ENCODE assay signal across 26 mouse cellular contexts in genomic region chr2:131888233-131888632, GRCm38 (mm10). TPM values are rescaled to one million over a fixed set of nuclear protein-coding genes. Genes with fewer than 3 reads are reported as not detected.
A peak's percentile ranks its signal among the peaks of the same experiment; 100 is the strongest.
DNase-seq lines count a peak whose midpoint lies in the region; ATAC-seq and TF ChIP-seq lines count a peak whose summit lies in the region.
"Had no signal": no experiment of that assay in that cellular context is flagged by ENCODE, and none has a peak within 500 bp of the region (broad histone marks: within the 10 kb centered on the region; RNA-seq: fewer than 3 reads in every experiment).

No protein-coding gene starts in this region.

- peak; percentile 77 for ATAC-seq in megakaryocyte, adult 5-6 weeks (ENCODE audit: poor library complexity, severe bottlenecking)
- ATAC-seq in midbrain, embryonic 14.5 days (ENCODE audit: low FRiP score, low TSS enrichment), result no peak
- no peak for ATAC-seq in hindbrain, postnatal 0 days
- ATAC-seq: forebrain, embryonic 13.5 days; inflammation-experienced regulatory T-cells, adult 6 months had no signal

- DNase-seq in thymus, postnatal 0 days (ENCODE audit: low spot score), result peak; percentile 20
- DNase-seq in thymus, postnatal 4 days, result no peak
- peak; percentile 32 for DNase-seq in CH12.LX (ENCODE audit: extremely low read depth)
- DNase-seq in splenic B cell, adult 2 months (ENCODE audit: low read depth, low spot score), result peak; percentile 21
- DNase-seq in midbrain, embryonic 14.5 days, result no peak
- DNase-seq in hindbrain, postnatal 0 days (ENCODE audit: low spot score), result no peak
- DNase-seq: cerebellum, adult 18-20 months; cerebellum, postnatal 25 days; gastrocnemius, postnatal 25 days; kidney, adult 2 months; kidney, postnatal 10 days; lung, postnatal 14 days; right cerebral cortex, postnatal 14 days had no signal

- no peak for TF ChIP-seq POLR2A in CH12.LX (IDR thresholded peaks at IDR 0.05; ENCODE audit: low read depth, low read length)

- WGBS in midbrain, embryonic 14.5 days, result 80% methylated on average over 7 of the region's 7 CpGs
- WGBS in hindbrain, postnatal 0 days, result 76% methylated on average over 7 of the region's 7 CpGs

- peaks cover 2% of the 10 kb centered on the region for H3K27me3 ChIP-seq in CH12.LX (replicated peaks)
- H3K27me3 ChIP-seq in splenic B cell, adult 2 months (ENCODE audit: control insufficient read depth, insufficient read depth, low read length, poor library complexity, severe bottlenecking), result no peaks in the 10 kb centered on the region
- no peaks in the 10 kb centered on the region for H3K27me3 ChIP-seq in midbrain, embryonic 14.5 days (ENCODE audit: control insufficient read depth, insufficient read depth, low read length)
- no peaks in the 10 kb centered on the region for H3K27me3 ChIP-seq in hindbrain, postnatal 0 days (ENCODE audit: insufficient read depth, low read length)
- H3K27me3 ChIP-seq: forebrain, embryonic 13.5 days; limb, embryonic 15.5 days had no signal

- H3K9me3 ChIP-seq in CH12.LX (replicated peaks; ENCODE audit: low read length), result no peaks in the 10 kb centered on the region
- no peaks in the 10 kb centered on the region for H3K9me3 ChIP-seq in midbrain, embryonic 14.5 days (ENCODE audit: control insufficient read depth, low read length)
- H3K9me3 ChIP-seq in hindbrain, postnatal 0 days (ENCODE audit: low read length), result no peaks in the 10 kb centered on the region
- H3K9me3 ChIP-seq: forebrain, embryonic 13.5 days; limb, embryonic 15.5 days had no signal

- H3K9ac ChIP-seq in CH12.LX (ENCODE audit: insufficient read depth, low read depth), result no peak overlapping the region
- no peak overlapping the region for H3K9ac ChIP-seq in midbrain, embryonic 14.5 days (replicated peaks; ENCODE audit: low read length)
- H3K9ac ChIP-seq in hindbrain, postnatal 0 days (replicated peaks; ENCODE audit: low read length), result no peak overlapping the region
- H3K9ac ChIP-seq: forebrain, embryonic 13.5 days; limb, embryonic 15.5 days had no signal

- dilution Hi-C loops in CH12.LX (cut with MboI; ENCODE audit: extremely low pct_ligation_motif_present, extremely low pct_unique_long_range_greater_than_20kb, low sequenced_read_pairs), result no loop called here

- no peak overlapping the region for H3K4me2 ChIP-seq in CH12.LX (ENCODE audit: insufficient read depth, low read depth, poor library complexity, severe bottlenecking)
- H3K4me2 ChIP-seq in midbrain, embryonic 14.5 days (ENCODE audit: low read length), result no peak overlapping the region
- H3K4me2 ChIP-seq in hindbrain, postnatal 0 days (ENCODE audit: low read depth, low read length), result no peak overlapping the region
- H3K4me2 ChIP-seq: forebrain, embryonic 13.5 days; limb, embryonic 15.5 days; midbrain, embryonic 11.5 days had no signal

- peaks cover 6% of the 10 kb centered on the region in 2 experiments for H3K4me1 ChIP-seq in CH12.LX (ENCODE audit: control insufficient read depth in 1 of 2, insufficient read depth in 2 of 2)
- H3K4me1 ChIP-seq in midbrain, embryonic 14.5 days (ENCODE audit: control insufficient read depth, insufficient read depth, low read length), result peaks cover under 1% of the 10 kb centered on the region; the same call in 1 of the 2 replicates
- peaks cover 6% of the 10 kb centered on the region; the same call in 1 of the 2 replicates for H3K4me1 ChIP-seq in hindbrain, postnatal 0 days (ENCODE audit: insufficient read depth, low read length)

- no peak for TF ChIP-seq RAD21 in CH12.LX (IDR thresholded peaks at IDR 0.05; ENCODE audit: low read depth, low read length)

- in situ Hi-C loops in CH12.LX (cut with MboI; ENCODE audit: low pct_ligation_motif_present, low pct_unique_long_range_greater_than_20kb, low sequenced_read_pairs), result no loop called here

- peak; percentile 72 for TF ChIP-seq EP300 in CH12.LX (IDR thresholded peaks at IDR 0.05; ENCODE audit: low read length)

- TF ChIP-seq CTCF in CH12.LX (conservative IDR thresholded peaks at IDR 0.05 in 1 of 2, IDR thresholded peaks at IDR 0.05 in 1 of 2; ENCODE audit: low read depth in 2 of 2, low read length in 2 of 2), result no peak
- no peak for TF ChIP-seq CTCF in hindbrain, postnatal 0 days (IDR thresholded peaks at IDR 0.05; ENCODE audit: low read depth)

- H3K27ac ChIP-seq in CH12.LX (ENCODE audit: insufficient read depth, low read depth), result no peak overlapping the region
- H3K27ac ChIP-seq in midbrain, embryonic 14.5 days (replicated peaks; ENCODE audit: low read depth, low read length), result no peak overlapping the region
- H3K27ac ChIP-seq in hindbrain, postnatal 0 days, result no peak overlapping the region
- H3K27ac ChIP-seq: forebrain, embryonic 13.5 days; limb, embryonic 15.5 days; stomach, postnatal 0 days had no signal

- no peaks in the 10 kb centered on the region for H3K36me3 ChIP-seq in CH12.LX (replicated peaks in 1 of 2; ENCODE audit: control insufficient read depth in 1 of 2, insufficient read depth in 1 of 2, low read length in 1 of 2)
- no peaks in the 10 kb centered on the region for H3K36me3 ChIP-seq in splenic B cell, adult 2 months (ENCODE audit: control insufficient read depth, insufficient read depth, low read length, poor library complexity, severe bottlenecking)
- no peaks in the 10 kb centered on the region for H3K36me3 ChIP-seq in midbrain, embryonic 14.5 days (ENCODE audit: control insufficient read depth, insufficient read depth, low read length)
- H3K36me3 ChIP-seq in hindbrain, postnatal 0 days (ENCODE audit: insufficient read depth, low read length), result no peaks in the 10 kb centered on the region
- H3K36me3 ChIP-seq: limb, embryonic 15.5 days had no signal

- no peaks in the 10 kb centered on the region for H3K79me2 ChIP-seq in CH12.LX (replicated peaks; ENCODE audit: control insufficient read depth, extremely low read depth, insufficient read depth, poor library complexity, severe bottlenecking)

- no peak overlapping the region for H3K4me3 ChIP-seq in CH12.LX (replicated peaks in 1 of 3; ENCODE audit: low read depth in 2 of 3, low read length in 2 of 3, poor library complexity in 1 of 3)
- H3K4me3 ChIP-seq in midbrain, embryonic 14.5 days (replicated peaks; ENCODE audit: low read depth, low read length), result no peak overlapping the region
- H3K4me3 ChIP-seq in hindbrain, postnatal 0 days (ENCODE audit: low read length), result no peak overlapping the region
- H3K4me3 ChIP-seq: forebrain, embryonic 13.5 days; limb, embryonic 15.5 days had no signal

TF ChIP-seq in CH12.LX, 34 proteins besides CTCF, POLR2A, EP300 and RAD21:
- TF ChIP-seq BHLHE40 (IDR thresholded peaks at IDR 0.05; ENCODE audit: low read depth, low read length) (peak; percentile 68; the same call in 1 of the 2 replicates), USF1 (IDR thresholded peaks at IDR 0.05; ENCODE audit: low read depth, low read length) (no peak), MYC (IDR thresholded peaks at IDR 0.05; ENCODE audit: low read depth, low read length) (no peak), ZMIZ1 (IDR thresholded peaks at IDR 0.05; ENCODE audit: low read depth, low read length) (no peak), TCF12 (IDR thresholded peaks at IDR 0.05; ENCODE audit: low read depth, low read length) (0 out of 2 replicates have a peak, but pooled peaks have one; percentile 31), GABPA (IDR thresholded peaks at IDR 0.05; ENCODE audit: insufficient replicate concordance, low read depth, low read length) (no peak), MAX (IDR thresholded peaks at IDR 0.05; ENCODE audit: low read length) (no peak), UBTF (IDR thresholded peaks at IDR 0.05; ENCODE audit: low read depth, low read length) (no peak), SMC3 (IDR thresholded peaks at IDR 0.05; ENCODE audit: low read depth, low read length) (no peak)

RNA-seq across cellular contexts. Expression of gene Prnp, which starts 21.5 kb away (rescaled TPM):
- polyA plus RNA-seq in thymus, postnatal 0 days (2015; fragmentation: Nextera tagmentation; extraction: Ambion mirVana), result 43.3 and 46.2 TPM in 2 replicates
- total RNA-seq in CH12.LX (2012; rRNA removed) (3.5 and 4.5 TPM in 2 replicates), CH12.LX (2014; rRNA removed) (5.7 and 6.8 TPM in 2 replicates)
- polyA plus RNA-seq in CH12.LX (2012; ENCODE audit: insufficient read length, low read depth), result 4.3 and 6.4 TPM in 2 replicates
- total RNA-seq in megakaryocyte, adult 5-6 weeks (2015), result 0.80 and 1.6 TPM in 2 replicates
- total RNA-seq in megakaryocyte, adult 5-6 weeks (2017), result 1.7 and 2.0 TPM in 2 replicates
- 97.3 and 118 TPM in 2 replicates for polyA plus RNA-seq in midbrain, embryonic 14.5 days (2014; fragmentation: Nextera tagmentation; extraction: Ambion mirVana)
- total RNA-seq in hindbrain, postnatal 0 days (2014; rRNA removed), result 203 and 212 TPM in 2 replicates
- polyA plus RNA-seq in hindbrain, postnatal 0 days (2015; fragmentation: Nextera tagmentation; extraction: Ambion mirVana), result 227 and 234 TPM in 2 replicates

RNA-seq across cellular contexts. Expression of gene Prn, which starts 21.5 kb away (rescaled TPM):
- not detected in 2 replicates for polyA plus RNA-seq in thymus, postnatal 0 days (2015; fragmentation: Nextera tagmentation; extraction: Ambion mirVana)
- total RNA-seq in CH12.LX (2012; rRNA removed) (not detected in 2 replicates), CH12.LX (2014; rRNA removed) (not detected in 2 replicates)
- polyA plus RNA-seq in CH12.LX (2012; ENCODE audit: insufficient read length, low read depth), result not detected in 2 replicates
- not detected in 2 replicates for total RNA-seq in megakaryocyte, adult 5-6 weeks (2015)
- not detected in 2 replicates for total RNA-seq in megakaryocyte, adult 5-6 weeks (2017)
- not detected in 2 replicates for polyA plus RNA-seq in midbrain, embryonic 14.5 days (2014; fragmentation: Nextera tagmentation; extraction: Ambion mirVana)
- total RNA-seq in hindbrain, postnatal 0 days (2014; rRNA removed), result not detected in 2 replicates
- polyA plus RNA-seq in hindbrain, postnatal 0 days (2015; fragmentation: Nextera tagmentation; extraction: Ambion mirVana), result 0.25 and 0.26 TPM in 2 replicates
- total RNA-seq: adrenal gland, postnatal 4 days; left cerebral cortex, adult 18-20 months; MEL had no signal
- polyA plus RNA-seq: forebrain, embryonic 13.5 days; heart, embryonic 16.5 days; hindbrain, embryonic 11.5 days; inflammation-experienced regulatory T-cells, adult 6 months; kidney, adult 2 months; limb, embryonic 15.5 days; liver, embryonic 16.5 days; midbrain, embryonic 11.5 days; neural tube, embryonic 14.5 days had no signal

RNA-seq across cellular contexts. Expression of gene Erv3, which starts 28.7 kb away (rescaled TPM):
- polyA plus RNA-seq in thymus, postnatal 0 days (2015; fragmentation: Nextera tagmentation; extraction: Ambion mirVana), result 0.06 and 0.10 TPM in 2 replicates
- total RNA-seq in CH12.LX (2012; rRNA removed) (not detected in 2 replicates), CH12.LX (2014; rRNA removed) (not detected in 2 replicates)
- polyA plus RNA-seq in CH12.LX (2012; ENCODE audit: insufficient read length, low read depth), result not detected in 2 replicates
- total RNA-seq in megakaryocyte, adult 5-6 weeks (2015), result not detected in 2 replicates
- not detected in 2 replicates for total RNA-seq in megakaryocyte, adult 5-6 weeks (2017)
- polyA plus RNA-seq in midbrain, embryonic 14.5 days (2014; fragmentation: Nextera tagmentation; extraction: Ambion mirVana), result not detected in 2 replicates
- total RNA-seq in hindbrain, postnatal 0 days (2014; rRNA removed), result not detected in 2 replicates
- polyA plus RNA-seq in hindbrain, postnatal 0 days (2015; fragmentation: Nextera tagmentation; extraction: Ambion mirVana), result 0.04 TPM in 1 of 2 replicates, not detected in the other
- total RNA-seq: adrenal gland, postnatal 4 days; gastrocnemius, postnatal 25 days had no signal
- polyA plus RNA-seq: forebrain, embryonic 13.5 days; heart, embryonic 16.5 days; hindbrain, embryonic 11.5 days; inflammation-experienced regulatory T-cells, adult 6 months; kidney, adult 2 months; limb, embryonic 15.5 days; liver, embryonic 16.5 days; midbrain, embryonic 11.5 days; neural tube, embryonic 14.5 days; stomach, postnatal 0 days had no signal

Comparison
In these comparisons a context has a peak if more than half of its experiments do, and no peak if none do; other contexts are left out.
1. DNase-seq: peak in thymus, postnatal 0 days (single experiment), CH12.LX (single experiment) and splenic B cell, adult 2 months (single experiment); none in thymus, postnatal 4 days (single experiment), midbrain, embryonic 14.5 days (single experiment) and hindbrain, postnatal 0 days (single experiment).